Mouse (Mus musculus) heart, postnatal 0 days (tissue): ENCODE measurements around the gene Rnf5. TPM values are rescaled to one million over a fixed set of nuclear protein-coding genes. Genes with fewer than 3 reads are reported as not detected.

Source experiments
- ATAC-seq: fragments of 200-750 bp; cut with Nextera tagmentation; 2 replicates; pipeline ENCODE4 v1.8.0; 2017; ENCODE audit warnings: low read depth, moderate number of reproducible peaks, moderate library complexity; ENCODE audit not compliant: insufficient read depth
- DNase-seq: peaks from one replicate; pipeline ENCODE4 v3.0.0-alpha.2; 2016; ENCODE audit warnings: low spot score
- H3K27ac ChIP-seq: fragments of 300-500 bp; sonication (generic); 2 replicates; pipeline ENCODE4 v1.5.1; 2014; ENCODE audit warnings: low read depth, mild to moderate bottlenecking
- H3K27me3 ChIP-seq: fragments of 300-500 bp; sonication (generic); 2 replicates; pipeline ENCODE4 v1.6.1; 2014; ENCODE audit warnings: low read length, mixed read lengths; ENCODE audit not compliant: control insufficient read depth, insufficient read depth
- H3K36me3 ChIP-seq: fragments of 300-500 bp; sonication (generic); replicated peaks from 2 replicates; pipeline ENCODE4 v1.6.1; 2014; ENCODE audit warnings: low read length, mixed read lengths; ENCODE audit not compliant: control insufficient read depth, insufficient read depth
- H3K4me1 ChIP-seq: fragments of 300-500 bp; sonication (generic); 2 replicates; pipeline ENCODE4 v1.6.1; 2014; ENCODE audit warnings: antibody characterized with exemption; ENCODE audit not compliant: control insufficient read depth, insufficient read depth
- H3K4me2 ChIP-seq: fragments of 300-500 bp; sonication (generic); 2 replicates; pipeline ENCODE4 v1.6.1; 2014; ENCODE audit warnings: low read depth, mild to moderate bottlenecking, low read length, moderate library complexity
- H3K4me3 ChIP-seq: fragments of 300-500 bp; sonication (generic); 2 replicates; pipeline ENCODE4 v1.5.1; 2014; ENCODE audit warnings: low read depth, low read length
- H3K9ac ChIP-seq: fragments of 300-500 bp; sonication (generic); replicated peaks from 2 replicates; pipeline ENCODE4 v1.6.1; 2014; ENCODE audit warnings: low read depth, low read length, mixed read lengths
- H3K9me3 ChIP-seq: fragments of 300-500 bp; sonication (generic); replicated peaks from 2 replicates; pipeline ENCODE4 v1.6.1; 2016; ENCODE audit warnings: low read length; ENCODE audit not compliant: control insufficient read depth
- CTCF ChIP-seq: IDR thresholded peaks from 2 replicates; pipeline ENCODE4 v1.5.1; 2016; ENCODE audit warnings: antibody characterized with exemption, control low read depth, low read depth
- EP300 ChIP-seq: IDR thresholded peaks from 2 replicates; pipeline ENCODE4 v1.6.1; 2016; ENCODE audit warnings: antibody characterized with exemption, low read depth
- WGBS: fragments of 180-500 bp; shearing (Covaris S2); extraction: QIAGEN DNeasy Blood & Tissue Kit; methylation state at CpG from one replicate; pipeline ENCODE4 v1.1.7; 2014; 5-methylcytosine and 5-hydroxymethylcytosine counted together
- polyA plus RNA-seq: library from polyadenylated mRNA; unstranded; fragments of >200 nt; fragmentation: Nextera tagmentation; extraction: Ambion mirVana; gene quantifications from 2 replicates; pipeline ENCODE4 v1.2.1, GENCODE M21; 2015
- total RNA-seq: library from RNA; depleted of rRNA; stranded (reverse); fragments of >200 nt; gene quantifications from 2 replicates; pipeline ENCODE4 v1.2.3, GENCODE M21; 2014; ENCODE audit warnings: low replicate concordance

Rnf5 gene
- total and polyA plus RNA-seq, 2 experiments from 2014 or later, result 42.5 to 79.9 TPM

- no peak for ATAC-seq
- no peak for TF ChIP-seq CTCF
- TF ChIP-seq EP300, result no peak
These were observed 7.6 kb upstream of the Rnf5 start for GRCm38 (mm10) chr17:34611050-34611449.

DNA sequence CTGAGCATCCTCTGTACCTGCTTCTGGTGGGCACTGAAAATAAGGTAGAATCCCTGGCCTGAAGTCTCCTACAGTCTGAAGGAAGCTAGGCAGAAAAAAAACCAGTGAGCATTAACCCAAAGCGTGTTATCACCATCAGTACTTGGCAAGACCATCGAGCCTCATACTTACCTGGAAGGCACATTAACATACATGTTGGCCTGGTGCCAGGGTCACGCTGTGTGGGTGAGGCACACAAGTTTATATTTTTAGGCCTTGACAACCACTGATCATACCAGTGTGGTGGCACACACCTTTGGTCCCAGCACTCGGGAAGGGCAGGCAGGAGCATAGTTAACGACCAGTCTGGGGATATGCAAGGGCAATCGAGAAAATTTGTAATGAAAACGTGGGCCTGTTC lies 4.5 kb upstream of the Rnf5 start:
- H3K4me2 ChIP-seq, result no peak overlapping the region
- DNase-seq, result no peak
- no peak for ATAC-seq
- H3K4me3 ChIP-seq, result no peak overlapping the region
- 67% methylated on average over 7 of the region's 7 CpGs for WGBS
- H3K36me3 ChIP-seq, result peaks cover 28% of the 10 kb centered on the region
- TF ChIP-seq EP300, result no peak
- TF ChIP-seq CTCF, result no peak
- no peaks in the 10 kb centered on the region for H3K9me3 ChIP-seq
- H3K27me3 ChIP-seq, result no peaks in the 10 kb centered on the region
- H3K9ac ChIP-seq, result no peak overlapping the region
- H3K27ac ChIP-seq, result no peak overlapping the region
- peaks cover 17% of the 10 kb centered on the region for H3K4me1 ChIP-seq

More at GRCm38 (mm10) chr17:34611050-34611449, 7.6 kb upstream of the Rnf5 start:
- no peak overlapping the region for H3K27ac ChIP-seq
- DNase-seq, result no peak
- no peaks in the 10 kb centered on the region for H3K9me3 ChIP-seq
- peaks cover 10% of the 10 kb centered on the region for H3K4me1 ChIP-seq
- no peaks in the 10 kb centered on the region for H3K27me3 ChIP-seq
- no peak overlapping the region for H3K9ac ChIP-seq
- H3K36me3 ChIP-seq, result peaks cover 51% of the 10 kb centered on the region
- WGBS, result 89% methylated on average over 8 of the region's 8 CpGs
- no peak overlapping the region for H3K4me2 ChIP-seq
- H3K4me3 ChIP-seq, result no peak overlapping the region

DNA sequence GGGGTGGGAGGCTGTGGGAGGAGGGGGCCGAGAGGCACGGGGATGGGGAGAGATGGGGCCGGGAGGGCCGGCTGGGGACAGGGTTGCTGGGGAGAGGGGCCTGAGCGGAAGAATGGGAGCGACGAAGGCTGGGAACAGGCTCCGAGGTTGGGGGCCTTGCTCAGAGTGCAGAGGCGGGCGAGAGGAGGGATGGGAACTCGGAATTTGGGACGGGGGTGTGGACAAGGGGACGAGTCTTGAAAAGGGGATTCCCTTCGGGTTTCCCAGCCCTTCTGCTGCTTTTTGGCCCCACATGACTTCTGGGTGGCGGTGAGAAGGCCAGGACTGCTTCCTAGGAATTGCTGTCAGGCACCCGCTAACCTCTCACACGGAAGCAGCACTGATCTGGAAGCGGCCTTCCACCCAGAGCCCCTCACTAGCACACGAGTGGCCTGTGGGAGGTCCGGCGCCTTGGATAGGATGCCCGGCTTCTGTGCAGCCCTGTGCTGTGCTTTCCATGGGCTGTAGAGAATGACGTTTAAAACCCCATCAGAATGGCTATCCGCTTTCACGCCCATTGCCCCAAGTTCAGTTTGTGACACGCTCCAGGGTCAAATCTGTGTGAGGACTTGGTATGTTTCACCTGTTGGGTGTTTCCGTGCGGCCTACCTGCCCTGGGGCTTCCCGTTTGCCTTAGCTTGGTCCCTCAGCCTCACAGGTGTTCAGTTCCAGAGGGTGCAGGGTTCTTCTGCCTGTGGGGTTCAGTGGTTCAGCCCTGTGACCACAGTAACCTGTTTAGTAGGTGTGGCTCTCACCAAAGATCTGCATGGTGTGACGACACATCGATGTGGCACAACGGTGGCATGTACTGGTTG lies 2.9 kb upstream of the Rnf5 start:
- Histone ChIP-seq H3K27me3 (no peaks in the 10 kb centered on the region), H3K9ac (peak overlapping the region; percentile 84), H3K36me3 (peaks cover 18% of the 10 kb centered on the region), H3K4me1 (peaks cover 22% of the 10 kb centered on the region), H3K27ac (peak overlapping the region; percentile 95), H3K4me3 (peak overlapping the region; percentile 70), H3K4me2 (peak overlapping the region; percentile 98), H3K9me3 (no peaks in the 10 kb centered on the region)
- TF ChIP-seq EP300 (no peak), CTCF (no peak)
- ATAC-seq (no peak), DNase-seq (no peak)
- WGBS, result 15% methylated on average over 31 of the region's 32 CpGs

DNA sequence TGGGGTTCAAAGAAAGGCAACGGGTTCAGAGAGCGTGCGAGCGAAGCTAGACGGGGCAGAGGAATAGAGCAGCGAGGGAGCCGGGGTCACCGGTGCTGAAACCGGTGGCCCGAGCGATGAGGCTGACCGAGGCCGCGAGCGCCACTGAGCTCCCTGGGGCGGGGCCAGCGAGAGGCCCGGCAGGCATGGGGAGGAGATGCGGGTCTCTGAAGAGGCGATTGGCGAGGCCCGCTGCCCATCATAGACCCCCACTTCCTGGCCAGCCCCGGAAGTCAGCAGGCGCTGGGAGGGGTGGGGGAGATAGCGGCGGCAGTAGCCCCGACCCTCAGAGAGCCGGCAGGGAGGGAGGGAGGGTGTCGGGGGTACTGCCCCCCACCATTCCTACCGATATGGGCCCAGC lies 2.1 kb upstream of the Rnf5 start:
- peak overlapping the region; percentile 70 for H3K4me3 ChIP-seq
- WGBS, result 0% methylated on average over 27 of the region's 30 CpGs
- H3K4me1 ChIP-seq, result peaks cover 22% of the 10 kb centered on the region
- DNase-seq (peak; percentile 92), ATAC-seq (peak; percentile 40)
- H3K36me3 ChIP-seq, result peaks cover 17% of the 10 kb centered on the region
- H3K9me3 ChIP-seq, result no peaks in the 10 kb centered on the region
- peak overlapping the region; percentile 84 for H3K9ac ChIP-seq
- H3K4me2 ChIP-seq, result peak overlapping the region; percentile 98
- peak overlapping the region; percentile 95 for H3K27ac ChIP-seq
- H3K27me3 ChIP-seq, result no peaks in the 10 kb centered on the region
- no peak for TF ChIP-seq EP300
- no peak for TF ChIP-seq CTCF

- Histone ChIP-seq H3K27ac (peak overlapping the region; percentile 95), H3K9me3 (no peaks in the 10 kb centered on the region), H3K36me3 (peaks cover 20% of the 10 kb centered on the region), H3K27me3 (no peaks in the 10 kb centered on the region), H3K9ac (peak overlapping the region; percentile 84), H3K4me1 (peaks cover 22% of the 10 kb centered on the region), H3K4me2 (peak overlapping the region; percentile 98), H3K4me3 (peak overlapping the region; percentile 70)
- WGBS, result 18% methylated on average over 24 of the region's 24 CpGs
- ATAC-seq (no peak), DNase-seq (no peak)
- no peak for TF ChIP-seq EP300
- no peak for TF ChIP-seq CTCF
These were observed 1.2 kb upstream of the Rnf5 start for GRCm38 (mm10) chr17:34604511-34605237.
